Mouse (Mus musculus) megakaryocyte, embryonic 14.5 days (primary cell): ENCODE measurements at regions not wholly inside any gene's neighbourhood (a gene's known extent, or its start where the extent isn't known, plus 50 kb on each side); places are given as distances from the start of the nearest gene placed in this dataset.

Experiments used
- H3K27me3 ChIP-seq: replicated peaks from 2 replicates; pipeline ENCODE3; 2012; ENCODE audit warnings: inconsistent platforms
- H3K36me3 ChIP-seq: replicated peaks from 2 replicates; pipeline ENCODE3; 2012; ENCODE audit warnings: low read length, inconsistent platforms, mixed read lengths
- H3K4me1 ChIP-seq: 2 replicates; pipeline ENCODE4 v1.6.1; 2012; ENCODE audit warnings: inconsistent platforms
- H3K4me3 ChIP-seq: replicated peaks from 2 replicates; pipeline ENCODE3; 2012; ENCODE audit warnings: moderate library complexity, mild to moderate bottlenecking, inconsistent platforms
- H3K9me3 ChIP-seq: 2 replicates; pipeline ENCODE4 v1.6.1; 2012; ENCODE audit warnings: inconsistent platforms
- FLI1 ChIP-seq: IDR thresholded peaks from 2 replicates; pipeline ENCODE4 v1.6.1; 2012; ENCODE audit warnings: low read length, inconsistent platforms, mixed read lengths
- GATA1 ChIP-seq: IDR thresholded peaks from 3 replicates; pipeline ENCODE4 v1.6.1; 2012; ENCODE audit warnings: mixed read lengths, low read length, inconsistent platforms, borderline replicate concordance

DNA sequence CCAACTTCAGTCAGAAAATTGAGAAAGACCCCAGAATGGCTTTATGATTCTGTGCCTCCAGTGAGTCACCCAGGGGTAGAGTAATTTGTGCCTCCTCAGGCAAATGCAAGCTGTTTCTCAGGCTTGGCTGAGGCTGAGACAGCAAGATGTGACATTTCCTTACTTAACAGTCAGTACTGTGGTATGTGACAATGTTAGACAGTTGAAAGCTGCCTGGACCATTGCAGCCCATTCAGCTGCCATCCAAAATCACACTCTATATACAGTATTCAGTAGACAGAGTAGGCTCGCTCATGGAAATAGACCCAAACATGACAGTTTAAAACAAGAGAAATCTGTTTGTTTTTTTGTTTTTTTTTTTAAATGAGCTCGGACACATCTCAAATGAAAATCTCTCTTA lies 477.1 kb upstream of the Nbea start:
- Histone ChIP-seq H3K27me3 (no peaks in the 10 kb centered on the region), H3K36me3 (no peaks in the 10 kb centered on the region), H3K4me1 (no peaks in the 10 kb centered on the region), H3K9me3 (no peaks in the 10 kb centered on the region), H3K4me3 (no peak overlapping the region)
- TF ChIP-seq FLI1: no peak
- TF ChIP-seq GATA1: no peak

GRCm38 (mm10) chr3:56647313-56647712 lies 463.8 kb upstream of the Nbea start:
- H3K36me3 ChIP-seq: no peaks in the 10 kb centered on the region
- no peak for TF ChIP-seq GATA1
- TF ChIP-seq FLI1: no peak
- no peaks in the 10 kb centered on the region for H3K4me1 ChIP-seq
- H3K27me3 ChIP-seq: no peaks in the 10 kb centered on the region
- no peak overlapping the region for H3K4me3 ChIP-seq
- no peaks in the 10 kb centered on the region for H3K9me3 ChIP-seq
